ENCODE assay signal across 9 mouse cellular contexts in genomic region chr1:167414846-167415245, GRCm38 (mm10). TPM values are rescaled to one million over a fixed set of nuclear protein-coding genes. Genes with fewer than 3 reads are reported as not detected.
DNase-seq lines count a peak whose midpoint lies in the region; TF ChIP-seq lines count a peak whose summit lies in the region.
"Had no signal": no experiment of that assay in that cellular context is flagged by ENCODE, and none has a peak within 500 bp of the region (broad histone marks: within the 10 kb centered on the region; RNA-seq: fewer than 3 reads in every experiment).

No protein-coding gene starts in this region.

- H3K4me1 ChIP-seq in testis, adult 2 months (ENCODE audit: control insufficient read depth, insufficient read depth, low read length), result peaks cover 3% of the 10 kb centered on the region

- DNase-seq in 3134 (ENCODE audit: extremely low read depth, insufficient read length, low spot score) (peak; percentile 37), MN1 (ENCODE audit: low spot score) (peak; percentile 64)
- peak; percentile 62 to 73 for DNase-seq in cerebellum, adult 18-20 months
- peak; percentile 83 for DNase-seq in forelimb bud, embryonic 11.5 days (ENCODE audit: low read depth, low spot score)
- peak; percentile 79 for DNase-seq in hindlimb bud, embryonic 11.5 days (ENCODE audit: extremely low spot score, low read depth, low spot score)
- DNase-seq in left cerebral cortex, postnatal 36 days (ENCODE audit: low spot score in 2 of 2), result peak; percentile 60
- peak; percentile 47 to 53 for DNase-seq in natural killer cell, adult 2 months (ENCODE audit: low spot score in 2 of 2)

- no peak for TF ChIP-seq POLR2A in testis, adult 2 months (IDR thresholded peaks at IDR 0.05; ENCODE audit: control insufficient read depth, low read depth, low read length)

- peak; percentile 33; the same call in 1 of the 2 replicates for TF ChIP-seq CTCF in testis, adult 2 months (IDR thresholded peaks at IDR 0.05; ENCODE audit: control insufficient read depth, insufficient read depth, insufficient replicate concordance, low read depth, low read length)

- no peaks in the 10 kb centered on the region for H3K36me3 ChIP-seq in testis, adult 2 months (ENCODE audit: control insufficient read depth, insufficient read depth, low read length)

- intact Hi-C loops in left cerebral cortex, postnatal 36 days (cut with DNase I), result loop anchor here (1.0 to 10.0 kb wide), 2 partner anchors 222 to 500 kb away; no protein-coding TSS in a partner anchor

- H3K27me3 ChIP-seq in testis, adult 2 months (ENCODE audit: control insufficient read depth, insufficient read depth, low read length), result no peaks in the 10 kb centered on the region

- H3K4me3 ChIP-seq in testis, adult 2 months (ENCODE audit: control insufficient read depth, low read depth, low read length), result no peak overlapping the region

- H3K27ac ChIP-seq in testis, adult 2 months (ENCODE audit: control insufficient read depth, insufficient read depth, low read depth, low read length), result no peak overlapping the region

RNA-seq across cellular contexts. Expression of gene Mgst3, which starts 21.2 kb away (rescaled TPM):
- 100 to 1,000 TPM; 105 to 117 TPM for total RNA-seq in left cerebral cortex, postnatal 36 days (2021)
- polyA plus RNA-seq in testis, adult 2 months (2012; rRNA removed), result 16.5 and 18.9 TPM in 2 replicates

RNA-seq across cellular contexts. Expression of gene Lrrc52, which starts 51.7 kb away (rescaled TPM):
- total RNA-seq in left cerebral cortex, postnatal 36 days (2021), result not detected
- polyA plus RNA-seq in testis, adult 2 months (2012; rRNA removed), result 60.6 and 74.8 TPM in 2 replicates
- polyA plus RNA-seq: stomach, embryonic 14.5 days had no signal
